Mouse (Mus musculus) embryonic facial prominence, embryonic 15.5 days (tissue): ENCODE data around the gene Ubl3. TPM values are rescaled to one million over a fixed set of nuclear protein-coding genes. Genes with fewer than 3 reads are reported as not detected.
A peak's percentile ranks its signal among the peaks of the same experiment; 100 is the strongest.

Experiments
- ATAC-seq: fragments of 200-750 bp; cut with Nextera tagmentation; 2 replicates; pipeline ENCODE4 v1.8.0; 2017; ENCODE audit warnings: low read depth, moderate TSS enrichment; ENCODE audit not compliant: insufficient number of reproducible peaks, low FRiP score, low TSS enrichment
- H3K27ac ChIP-seq: fragments of 300-500 bp; sonication (generic); replicated peaks from 2 replicates; pipeline ENCODE4 v1.5.1; 2015; ENCODE audit warnings: mild to moderate bottlenecking, inconsistent platforms
- H3K27me3 ChIP-seq: fragments of 300-500 bp; sonication (generic); 2 replicates; pipeline ENCODE4 v1.6.1; 2015; ENCODE audit warnings: inconsistent platforms
- H3K36me3 ChIP-seq: fragments of 300-500 bp; sonication (generic); 2 replicates; pipeline ENCODE4 v1.6.1; 2015; ENCODE audit warnings: mild to moderate bottlenecking, inconsistent platforms
- H3K4me1 ChIP-seq: fragments of 300-500 bp; sonication (generic); 2 replicates; pipeline ENCODE4 v1.6.1; 2015; ENCODE audit warnings: inconsistent platforms
- H3K4me2 ChIP-seq: fragments of 300-500 bp; sonication (generic); replicated peaks from 2 replicates; pipeline ENCODE4 v1.6.1; 2015; ENCODE audit warnings: mild to moderate bottlenecking, inconsistent platforms
- H3K4me3 ChIP-seq: fragments of 300-500 bp; sonication (generic); replicated peaks from 2 replicates; pipeline ENCODE4 v1.5.1; 2015; ENCODE audit warnings: mild to moderate bottlenecking, inconsistent platforms
- H3K9ac ChIP-seq: fragments of 300-500 bp; sonication (generic); 2 replicates; pipeline ENCODE4 v1.6.1; 2015; ENCODE audit warnings: inconsistent platforms
- H3K9me3 ChIP-seq: fragments of 300-500 bp; sonication (generic); replicated peaks from 2 replicates; pipeline ENCODE4 v1.6.1; 2016; ENCODE audit warnings: inconsistent platforms
- WGBS: fragments of 180-500 bp; shearing (Covaris S2); methylation state at CpG from one replicate; pipeline ENCODE4 v1.1.7; 2015; 5-methylcytosine and 5-hydroxymethylcytosine counted together
- polyA plus RNA-seq: library from polyadenylated mRNA; unstranded; fragments of >200 nt; fragmentation: Nextera tagmentation; extraction: Ambion mirVana; gene quantifications from 2 replicates; pipeline ENCODE4 v1.2.1, GENCODE M21; 2015

The Ubl3 gene
- polyA plus RNA-seq, result 73.5 and 74.7 TPM in 2 replicates

DNA sequence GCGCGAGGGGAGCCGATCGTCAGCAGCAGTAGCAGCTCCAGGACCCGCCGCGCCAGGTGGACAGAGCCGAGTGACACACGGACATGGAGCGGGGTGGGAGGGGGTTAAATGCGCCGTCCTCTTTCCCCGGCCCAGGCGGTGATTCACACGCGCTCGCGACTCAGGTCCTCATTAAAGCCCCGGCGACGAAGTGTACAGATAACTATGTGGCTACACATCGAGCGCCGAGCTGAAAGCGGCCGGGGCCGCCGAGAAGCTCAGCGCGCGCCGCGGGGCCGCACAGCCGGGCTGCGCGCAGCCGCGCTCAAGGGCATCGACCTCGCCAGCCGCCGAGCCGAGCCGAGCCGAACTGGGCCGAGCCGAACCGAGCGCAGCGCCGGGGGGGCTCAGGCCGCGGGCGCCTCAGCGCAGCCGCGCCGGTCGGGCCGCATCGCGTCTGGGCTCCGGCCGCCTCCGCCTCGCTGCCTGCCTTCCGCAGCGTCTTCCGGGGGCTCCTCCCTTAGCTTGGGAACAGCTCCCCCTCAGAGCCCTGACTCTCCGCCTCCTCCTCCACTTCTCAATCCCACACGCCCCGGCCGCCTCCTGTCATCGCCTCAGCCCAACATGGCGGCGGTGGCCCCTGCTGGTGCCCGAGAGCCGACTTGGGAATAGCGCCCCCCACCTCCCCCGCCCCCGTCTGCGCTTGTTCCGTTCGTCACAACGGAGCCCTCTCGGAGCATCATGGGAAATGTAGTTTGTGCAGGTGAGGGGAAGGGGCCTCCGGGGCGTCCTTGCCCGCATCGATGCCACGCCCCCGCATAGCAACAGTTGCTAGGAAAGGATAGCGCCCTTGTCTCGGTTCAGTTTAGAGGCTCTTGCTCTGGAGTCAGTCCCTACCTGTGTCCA, at the start of gene Ubl3:
Ubl3 (minus strand) TSS at position 603 of the 885 bp plus-strand sequence.
- WGBS, result under 1% methylated on average over 88 of the region's 95 CpGs
- Histone ChIP-seq H3K4me2 (peak within 1 kb of the TSS; percentile 73), H3K27ac (peak within 1 kb of the TSS; percentile 97), H3K27me3 (no peaks in the 10 kb centered on the region; the same call in 1 of the 2 replicates), H3K36me3 (no peaks in the 10 kb centered on the region), H3K4me1 (peaks cover 46% of the 10 kb centered on the region), H3K9me3 (no peaks in the 10 kb centered on the region), H3K9ac (peak within 1 kb of the TSS; percentile 76), H3K4me3 (peak within 1 kb of the TSS; percentile 74)
- ATAC-seq, result peak; percentile 96

GRCm38 (mm10) chr5:148598376-148598775, 45.8 kb upstream of the Ubl3 start:
- H3K27me3 ChIP-seq, result no peaks in the 10 kb centered on the region

GRCm38 (mm10) chr5:148596086-148596753, 43.6 kb upstream of the Ubl3 start:
- no peak for ATAC-seq
- no peaks in the 10 kb centered on the region for H3K9me3 ChIP-seq
- WGBS, result 87% methylated on average over 15 of the region's 15 CpGs
- no peak overlapping the region for H3K4me3 ChIP-seq
- no peaks in the 10 kb centered on the region for H3K27me3 ChIP-seq
- H3K4me1 ChIP-seq, result no peaks in the 10 kb centered on the region
- no peak overlapping the region for H3K9ac ChIP-seq
- H3K36me3 ChIP-seq, result no peaks in the 10 kb centered on the region
- no peak overlapping the region for H3K4me2 ChIP-seq
- H3K27ac ChIP-seq, result no peak overlapping the region

More at GRCm38 (mm10) chr5:148598376-148598775, 45.8 kb upstream of the Ubl3 start:
- Histone ChIP-seq H3K36me3 (no peaks in the 10 kb centered on the region), H3K4me3 (no peak overlapping the region), H3K4me1 (no peaks in the 10 kb centered on the region), H3K27ac (no peak overlapping the region), H3K9ac (no peak overlapping the region), H3K4me2 (no peak overlapping the region), H3K9me3 (no peaks in the 10 kb centered on the region)
- WGBS, result 30% methylated on average over 9 of the region's 9 CpGs
- ATAC-seq, result no peak

GRCm38 (mm10) chr5:148595459-148595751, 42.8 kb upstream of the Ubl3 start:
- no peaks in the 10 kb centered on the region for H3K36me3 ChIP-seq
- H3K27me3 ChIP-seq, result no peaks in the 10 kb centered on the region
- 76% methylated on average over 1 of the region's 1 CpGs for WGBS
- H3K9ac ChIP-seq, result no peak overlapping the region
- no peak overlapping the region for H3K4me2 ChIP-seq
- ATAC-seq, result no peak
- no peaks in the 10 kb centered on the region for H3K9me3 ChIP-seq
- H3K4me3 ChIP-seq, result no peak overlapping the region
- no peak overlapping the region for H3K27ac ChIP-seq
- 0 out of 2 replicates have a peak, but pooled peaks cover 5% of the 10 kb centered on the region for H3K4me1 ChIP-seq

DNA sequence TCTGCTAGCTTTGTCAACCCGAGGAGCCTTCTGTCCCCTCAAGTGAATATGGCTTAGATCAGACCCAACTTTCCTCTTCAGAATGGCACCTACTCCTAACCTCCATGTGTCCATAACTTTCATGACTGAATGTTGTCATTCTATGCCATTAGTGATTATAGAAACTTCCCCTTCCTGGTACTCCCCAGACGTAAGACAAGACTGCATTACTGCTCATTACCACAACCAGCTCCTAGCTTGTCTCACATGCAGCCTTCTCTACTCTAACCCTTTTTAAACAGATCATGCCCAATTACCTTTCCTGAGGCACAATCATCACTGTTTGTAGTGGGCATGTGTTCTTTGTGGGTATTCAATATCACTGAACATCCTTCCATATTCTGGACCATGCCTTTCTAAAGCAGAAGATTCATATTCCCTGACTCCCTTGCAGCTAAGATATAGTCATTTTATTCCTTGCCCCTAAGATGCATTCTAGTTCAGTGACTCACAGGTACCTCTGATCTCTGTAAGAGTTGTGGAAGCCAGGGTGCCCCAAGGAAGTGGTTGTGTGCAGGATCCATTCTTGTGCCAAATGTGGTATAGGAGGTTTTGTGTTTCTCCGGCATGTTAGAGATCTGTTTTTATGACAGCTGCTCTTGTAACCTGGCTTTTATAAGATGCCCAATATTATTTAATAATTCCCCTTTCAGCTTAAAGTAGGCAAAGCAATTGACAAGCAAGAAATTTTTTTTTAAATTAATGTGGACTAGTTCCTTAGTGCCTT, 42.3 kb upstream of the Ubl3 start:
- no peak for ATAC-seq
- 79% methylated on average over 3 of the region's 3 CpGs for WGBS
- no peak overlapping the region for H3K9ac ChIP-seq

DNA sequence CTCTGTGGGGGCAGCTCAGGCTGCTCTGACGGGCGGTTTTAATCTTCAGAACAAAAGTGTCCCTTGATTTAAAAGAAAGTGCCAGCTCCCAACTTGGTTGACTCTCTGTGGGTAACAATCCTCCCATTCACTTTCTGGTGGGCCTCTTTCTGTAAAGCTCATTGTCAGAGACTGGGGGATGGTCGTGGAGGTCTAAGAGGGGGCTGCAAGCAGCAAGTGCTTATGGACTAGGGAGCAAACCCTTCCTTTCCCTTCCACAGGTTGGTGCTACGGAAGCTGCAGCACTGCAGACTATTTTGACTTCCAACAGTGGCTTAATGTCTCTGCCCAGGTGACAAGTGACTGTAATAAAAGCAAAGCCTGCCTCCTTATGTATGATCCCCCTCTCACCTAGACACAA, 41.0 kb upstream of the Ubl3 start:
- 47% methylated on average over 4 of the region's 4 CpGs for WGBS
- H3K9ac ChIP-seq, result no peak overlapping the region
- no peak overlapping the region for H3K4me3 ChIP-seq
- H3K27me3 ChIP-seq, result no peaks in the 10 kb centered on the region
- no peak overlapping the region for H3K27ac ChIP-seq
- no peak for ATAC-seq
- no peak overlapping the region for H3K4me2 ChIP-seq
- H3K4me1 ChIP-seq, result 0 out of 2 replicates have a peak, but pooled peaks cover 5% of the 10 kb centered on the region
- H3K9me3 ChIP-seq, result no peaks in the 10 kb centered on the region
- H3K36me3 ChIP-seq, result no peaks in the 10 kb centered on the region

More for the DNA sequence above, 42.3 kb upstream of the Ubl3 start:
- Histone ChIP-seq H3K4me1 (0 out of 2 replicates have a peak, but pooled peaks cover 5% of the 10 kb centered on the region), H3K4me2 (no peak overlapping the region), H3K4me3 (no peak overlapping the region), H3K27me3 (no peaks in the 10 kb centered on the region), H3K9me3 (no peaks in the 10 kb centered on the region), H3K36me3 (no peaks in the 10 kb centered on the region), H3K27ac (no peak overlapping the region)

- Histone ChIP-seq H3K9me3 (no peaks in the 10 kb centered on the region), H3K9ac (no peak overlapping the region), H3K27me3 (no peaks in the 10 kb centered on the region), H3K4me1 (0 out of 2 replicates have a peak, but pooled peaks cover 5% of the 10 kb centered on the region), H3K36me3 (no peaks in the 10 kb centered on the region), H3K27ac (no peak overlapping the region), H3K4me2 (no peak overlapping the region), H3K4me3 (no peak overlapping the region)
- WGBS, result 42% methylated on average over 7 of the region's 7 CpGs
- no peak for ATAC-seq
These were observed 38.9 kb upstream of the Ubl3 start for GRCm38 (mm10) chr5:148591448-148591862.

GRCm38 (mm10) chr5:148590603-148591447, 38.2 kb upstream of the Ubl3 start:
- no peak overlapping the region for H3K27ac ChIP-seq
- H3K4me3 ChIP-seq, result no peak overlapping the region
- no peaks in the 10 kb centered on the region for H3K27me3 ChIP-seq
- no peak overlapping the region for H3K4me2 ChIP-seq
- no peak for ATAC-seq
- 42% methylated on average over 20 of the region's 20 CpGs for WGBS
- H3K9ac ChIP-seq, result no peak overlapping the region
- no peaks in the 10 kb centered on the region for H3K36me3 ChIP-seq
- H3K4me1 ChIP-seq, result 0 out of 2 replicates have a peak, but pooled peaks cover 5% of the 10 kb centered on the region
- no peaks in the 10 kb centered on the region for H3K9me3 ChIP-seq

- Histone ChIP-seq H3K27me3 (no peaks in the 10 kb centered on the region), H3K4me2 (no peak overlapping the region), H3K4me1 (0 out of 2 replicates have a peak, but pooled peaks cover 5% of the 10 kb centered on the region), H3K9me3 (no peaks in the 10 kb centered on the region), H3K4me3 (no peak overlapping the region), H3K27ac (no peak overlapping the region), H3K9ac (no peak overlapping the region), H3K36me3 (no peaks in the 10 kb centered on the region)
- no peak for ATAC-seq
- 64% methylated on average over 3 of the region's 3 CpGs for WGBS
These were observed 36.4 kb upstream of the Ubl3 start for GRCm38 (mm10) chr5:148588987-148589386.

DNA sequence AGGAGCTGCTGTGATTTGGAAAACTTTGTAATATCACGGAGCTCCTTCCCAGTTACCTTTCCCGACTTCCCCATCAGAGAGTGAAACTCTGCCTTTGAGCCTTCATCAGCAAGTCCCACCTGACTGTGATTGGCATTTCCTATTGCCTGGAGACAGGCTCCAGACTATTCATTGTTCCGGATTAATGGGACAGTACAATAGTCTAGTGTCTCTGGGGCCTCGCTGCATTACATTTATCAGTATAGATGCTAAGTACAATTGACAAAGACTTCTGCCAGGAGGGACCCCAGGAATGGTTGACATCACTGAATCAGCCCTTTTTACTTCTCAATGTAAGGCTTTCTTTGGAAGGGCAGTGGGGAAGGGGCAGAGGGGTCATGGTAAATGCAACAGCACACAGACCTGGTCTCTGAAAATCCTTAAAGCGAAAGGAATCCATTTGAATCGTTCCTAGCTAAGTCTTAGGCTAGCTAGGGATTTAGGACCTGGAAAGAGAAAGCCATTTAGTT, 35.6 kb upstream of the Ubl3 start:
- Histone ChIP-seq H3K4me1 (0 out of 2 replicates have a peak, but pooled peaks cover 5% of the 10 kb centered on the region), H3K9me3 (no peaks in the 10 kb centered on the region), H3K36me3 (no peaks in the 10 kb centered on the region), H3K4me3 (no peak overlapping the region), H3K27ac (no peak overlapping the region), H3K9ac (no peak overlapping the region), H3K4me2 (no peak overlapping the region), H3K27me3 (no peaks in the 10 kb centered on the region)
- ATAC-seq, result no peak
- WGBS, result 42% methylated on average over 6 of the region's 6 CpGs
